8 mouse cellular contexts compared by ENCODE assay signal in genomic region chr10:93577271-93577886, GRCm38 (mm10). TPM values are rescaled to one million over a fixed set of nuclear protein-coding genes. Genes with fewer than 3 reads are reported as not detected.
DNase-seq lines count a peak whose midpoint lies in the region; ATAC-seq and TF ChIP-seq lines count a peak whose summit lies in the region.
"Had no signal": no experiment of that assay in that cellular context is flagged by ENCODE, and none has a peak within 500 bp of the region (broad histone marks: within the 10 kb centered on the region; RNA-seq: fewer than 3 reads in every experiment).

No protein-coding gene starts in this region.

- ATAC-seq in forebrain, embryonic 11.5 days (replicated peaks; ENCODE audit: low FRiP score), result 0 out of 2 replicates have a peak, but pooled peaks have one; percentile 33
- no peak for ATAC-seq in hindbrain, embryonic 11.5 days (ENCODE audit: low FRiP score)
- ATAC-seq in megakaryocyte, adult 5-6 weeks (ENCODE audit: poor library complexity, severe bottlenecking), result peak; percentile 90

- 70% methylated on average over 13 of the region's 13 CpGs for WGBS in forebrain, embryonic 11.5 days
- 72% methylated on average over 13 of the region's 13 CpGs for WGBS in hindbrain, embryonic 11.5 days
- WGBS in small intestine, adult 2 months, result 62% methylated on average over 13 of the region's 13 CpGs

- H3K27me3 ChIP-seq in forebrain, embryonic 11.5 days (ENCODE audit: control insufficient read depth, insufficient read depth, low read length), result no peaks in the 10 kb centered on the region
- H3K27me3 ChIP-seq in hindbrain, embryonic 11.5 days (ENCODE audit: control insufficient read depth, insufficient read depth, low read length), result no peaks in the 10 kb centered on the region
- no peaks in the 10 kb centered on the region for H3K27me3 ChIP-seq in small intestine, adult 2 months (ENCODE audit: control insufficient read depth, insufficient read depth, low read length)

- no peak overlapping the region for H3K4me3 ChIP-seq in forebrain, embryonic 11.5 days (ENCODE audit: low read depth, low read length)
- no peak overlapping the region for H3K4me3 ChIP-seq in hindbrain, embryonic 11.5 days (ENCODE audit: low read depth, low read length)
- no peak overlapping the region for H3K4me3 ChIP-seq in small intestine, adult 2 months (ENCODE audit: low read depth, low read length)

- no peak overlapping the region for H3K4me2 ChIP-seq in forebrain, embryonic 11.5 days (ENCODE audit: low read depth, low read length, severe bottlenecking)
- H3K4me2 ChIP-seq in hindbrain, embryonic 11.5 days (replicated peaks; ENCODE audit: low read depth, low read length), result no peak overlapping the region

- no peak for TF ChIP-seq POLR2A in small intestine, adult 2 months (IDR thresholded peaks at IDR 0.05; ENCODE audit: low read depth, low read length)

- H3K4me1 ChIP-seq in forebrain, embryonic 11.5 days (replicated peaks; ENCODE audit: control insufficient read depth, insufficient read depth, low read length), result no peaks in the 10 kb centered on the region
- no peaks in the 10 kb centered on the region for H3K4me1 ChIP-seq in hindbrain, embryonic 11.5 days (replicated peaks; ENCODE audit: control insufficient read depth, insufficient read depth, low read length)
- no peaks in the 10 kb centered on the region for H3K4me1 ChIP-seq in small intestine, adult 2 months (ENCODE audit: control insufficient read depth, insufficient read depth, insufficient read length, low read length)

- TF ChIP-seq CTCF in small intestine, adult 2 months (IDR thresholded peaks at IDR 0.05; ENCODE audit: extremely low read depth, insufficient read length, insufficient replicate concordance, low read depth, low read length), result peak; percentile 76

- no peaks in the 10 kb centered on the region for H3K36me3 ChIP-seq in forebrain, embryonic 11.5 days (ENCODE audit: control insufficient read depth, insufficient read depth, low read length)
- no peaks in the 10 kb centered on the region for H3K36me3 ChIP-seq in hindbrain, embryonic 11.5 days (ENCODE audit: control insufficient read depth, insufficient read depth, low read length)
- peaks cover under 1% of the 10 kb centered on the region; the same call in 1 of the 2 replicates for H3K36me3 ChIP-seq in small intestine, adult 2 months (ENCODE audit: control insufficient read depth, insufficient read depth, low read length)

- no peak overlapping the region for H3K27ac ChIP-seq in forebrain, embryonic 11.5 days (ENCODE audit: low read depth, low read length)
- H3K27ac ChIP-seq in hindbrain, embryonic 11.5 days (ENCODE audit: low read depth, low read length), result no peak overlapping the region
- H3K27ac ChIP-seq in small intestine, adult 2 months (ENCODE audit: insufficient read depth, low read depth, low read length), result no peak overlapping the region

- peak; percentile 94 for DNase-seq in NIH3T3 (ENCODE audit: low read depth)
- peak; percentile 42 for DNase-seq in c-Kit-negative CD71-positive TER-119-positive erythroid progenitor cells, embryonic 14.5 days (ENCODE audit: low read depth, low spot score)
- DNase-seq in forebrain, embryonic 11.5 days (ENCODE audit: low spot score), result peak; percentile 83
- DNase-seq in hindbrain, embryonic 11.5 days (ENCODE audit: low spot score), result peak; percentile 84
- peak; percentile 61 to 78 for DNase-seq in layer of hippocampus, postnatal 14 days (ENCODE audit: low spot score in 2 of 2)

- H3K9ac ChIP-seq in forebrain, embryonic 11.5 days (ENCODE audit: low read length), result no peak overlapping the region
- no peak overlapping the region for H3K9ac ChIP-seq in hindbrain, embryonic 11.5 days (ENCODE audit: low read depth, low read length)

- H3K9me3 ChIP-seq in forebrain, embryonic 11.5 days (ENCODE audit: control insufficient read depth, low read length), result no peaks in the 10 kb centered on the region
- H3K9me3 ChIP-seq in hindbrain, embryonic 11.5 days (ENCODE audit: control insufficient read depth, low read length), result no peaks in the 10 kb centered on the region

RNA-seq across cellular contexts. Expression of gene Snrpf, which starts 12.1 kb away (rescaled TPM):
- 155 and 161 TPM in 2 replicates for polyA plus RNA-seq in forebrain, embryonic 11.5 days (2014; fragmentation: Nextera tagmentation; extraction: Ambion mirVana)
- polyA plus RNA-seq in hindbrain, embryonic 11.5 days (2014; fragmentation: Nextera tagmentation; extraction: Ambion mirVana), result 135 TPM in 2 replicates
- total RNA-seq in layer of hippocampus, postnatal 14 days (2021), result 10 to 100 TPM; 10.4 to 11.7 TPM
- total RNA-seq in megakaryocyte, adult 5-6 weeks (2015), result 89.2 and 95.8 TPM in 2 replicates
- 127 and 139 TPM in 2 replicates for total RNA-seq in megakaryocyte, adult 5-6 weeks (2017)
- 31.3 and 38.6 TPM in 2 replicates for polyA plus RNA-seq in small intestine, adult 2 months (2012; rRNA removed)

RNA-seq across cellular contexts. Expression of gene Ccdc38, which starts 36.9 kb away (rescaled TPM):
- 0.31 and 0.45 TPM in 2 replicates for polyA plus RNA-seq in forebrain, embryonic 11.5 days (2014; fragmentation: Nextera tagmentation; extraction: Ambion mirVana)
- polyA plus RNA-seq in hindbrain, embryonic 11.5 days (2014; fragmentation: Nextera tagmentation; extraction: Ambion mirVana), result 0.31 and 0.51 TPM in 2 replicates
- not detected for total RNA-seq in layer of hippocampus, postnatal 14 days (2021)
- total RNA-seq in megakaryocyte, adult 5-6 weeks (2015), result not detected in 2 replicates
- 0.18 TPM in 1 of 2 replicates, not detected in the other for total RNA-seq in megakaryocyte, adult 5-6 weeks (2017)
- polyA plus RNA-seq in small intestine, adult 2 months (2012; rRNA removed), result 0.05 TPM in 1 of 2 replicates, not detected in the other

RNA-seq across cellular contexts. Expression of gene Amdhd1, which starts 37.5 kb away (rescaled TPM):
- polyA plus RNA-seq in forebrain, embryonic 11.5 days (2014; fragmentation: Nextera tagmentation; extraction: Ambion mirVana), result 0.08 and 0.25 TPM in 2 replicates
- 0.10 TPM in 1 of 2 replicates, not detected in the other for polyA plus RNA-seq in hindbrain, embryonic 11.5 days (2014; fragmentation: Nextera tagmentation; extraction: Ambion mirVana)
- total RNA-seq in layer of hippocampus, postnatal 14 days (2021), result under 1 TPM; 0.14 to 0.50 TPM
- total RNA-seq in megakaryocyte, adult 5-6 weeks (2015), result not detected in 2 replicates
- 0.37 TPM in 1 of 2 replicates, not detected in the other for total RNA-seq in megakaryocyte, adult 5-6 weeks (2017)
- 0.05 and 0.24 TPM in 2 replicates for polyA plus RNA-seq in small intestine, adult 2 months (2012; rRNA removed)
- polyA plus RNA-seq: neural tube, embryonic 14.5 days had no signal

Comparison
In these comparisons a context has a peak if more than half of its experiments do, and no peak if none do; other contexts are left out.
1. DNase-seq: peak in every context shown above with its lines; median percentile 94 in NIH3T3; 84 in hindbrain, embryonic 11.5 days; 83 in forebrain, embryonic 11.5 days; 70 in layer of hippocampus, postnatal 14 days; 42 in c-Kit-negative CD71-positive TER-119-positive erythroid progenitor cells, embryonic 14.5 days.